In the genomic region with DNA sequence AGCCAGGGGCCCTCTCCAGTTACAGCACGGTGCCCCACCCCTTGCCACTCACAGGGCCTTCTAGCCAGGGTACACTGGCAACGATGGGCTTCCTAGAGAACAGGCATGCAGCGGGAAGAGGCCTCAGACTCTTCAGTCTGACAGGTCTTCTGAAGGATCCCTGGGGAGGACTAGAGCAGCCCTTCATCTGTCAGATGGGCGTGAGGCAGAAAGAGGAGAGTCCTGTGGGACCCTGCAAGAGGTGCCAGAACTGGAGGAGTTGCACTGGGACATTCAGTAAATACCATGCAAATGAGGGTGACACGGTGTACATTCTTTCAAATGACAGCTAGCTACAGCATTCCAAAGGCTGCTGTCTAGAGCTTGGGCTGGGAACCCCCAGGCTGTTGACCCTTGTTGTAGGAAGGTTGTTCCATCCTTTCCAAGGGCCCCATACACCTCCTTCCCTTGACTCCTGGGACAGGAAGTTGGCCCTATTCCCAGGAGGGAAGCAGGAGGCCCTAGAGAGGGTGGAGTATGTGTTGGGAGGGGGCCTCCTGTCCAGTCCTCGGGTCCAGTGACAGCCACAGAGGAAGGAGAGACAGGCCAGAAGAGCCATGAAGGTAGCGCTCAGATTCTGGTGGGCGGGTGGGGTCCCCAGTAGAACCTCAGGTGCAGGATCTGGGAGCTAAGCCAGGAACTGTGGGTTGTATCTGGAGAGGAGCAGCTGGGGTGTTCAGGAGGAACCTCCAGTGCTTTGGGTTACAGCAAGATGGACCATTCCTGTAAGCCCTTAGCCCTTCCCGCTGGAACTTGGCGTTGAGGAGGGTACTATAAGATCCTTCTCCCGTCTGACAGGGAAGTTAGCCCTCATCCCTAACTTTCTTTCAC, we compare ENCODE assay signal across 8 mouse cellular contexts. TPM values are rescaled to one million over a fixed set of nuclear protein-coding genes. Genes with fewer than 3 reads are reported as not detected.
DNase-seq lines count a peak whose midpoint lies in the region; ATAC-seq lines count a peak whose summit lies in the region.

No protein-coding gene starts in this region.

- peak; percentile 54 for ATAC-seq in heart, embryonic 16.5 days (replicated peaks; ENCODE audit: extremely low read depth, insufficient read depth, low FRiP score)
- no peak for ATAC-seq in midbrain, embryonic 11.5 days (ENCODE audit: low FRiP score)

- whole genome bisulfite sequencing in heart, embryonic 16.5 days: 20% methylated on average over 11 of the region's 11 CpGs
- WGBS in midbrain, embryonic 11.5 days: 27% methylated on average over 11 of the region's 11 CpGs

- peak overlapping the region; percentile 88 for H3K9ac ChIP-seq in heart, embryonic 16.5 days (ENCODE audit: low read length)
- no peak overlapping the region for H3K9ac ChIP-seq in midbrain, embryonic 11.5 days (ENCODE audit: low read length)

- H3K4me3 ChIP-seq in heart, embryonic 16.5 days (ENCODE audit: low read length): peak overlapping the region; percentile 73
- no peak overlapping the region for H3K4me3 ChIP-seq in midbrain, embryonic 11.5 days (ENCODE audit: low read depth, low read length)

- no peaks in the 10 kb centered on the region for H3K27me3 ChIP-seq in heart, embryonic 16.5 days (ENCODE audit: control insufficient read depth, insufficient read depth, low read length)
- H3K27me3 ChIP-seq in midbrain, embryonic 11.5 days (ENCODE audit: control insufficient read depth, insufficient read depth, low read length): peaks cover 37% of the 10 kb centered on the region

- H3K9me3 ChIP-seq in heart, embryonic 16.5 days (replicated peaks; ENCODE audit: control insufficient read depth, low read length): no peaks in the 10 kb centered on the region
- no peaks in the 10 kb centered on the region for H3K9me3 ChIP-seq in midbrain, embryonic 11.5 days (ENCODE audit: control insufficient read depth, low read length)

- H3K27ac ChIP-seq in heart, embryonic 16.5 days (ENCODE audit: low read length): peak overlapping the region; percentile 98
- H3K27ac ChIP-seq in midbrain, embryonic 11.5 days (ENCODE audit: low read depth, low read length): no peak overlapping the region

- peaks cover 7% of the 10 kb centered on the region; the same call in 1 of the 2 replicates for H3K36me3 ChIP-seq in heart, embryonic 16.5 days (ENCODE audit: control insufficient read depth, insufficient read depth)
- no peaks in the 10 kb centered on the region for H3K36me3 ChIP-seq in midbrain, embryonic 11.5 days (ENCODE audit: control insufficient read depth, insufficient read depth, low read length)

- peaks cover 78% of the 10 kb centered on the region for H3K4me1 ChIP-seq in heart, embryonic 16.5 days (ENCODE audit: control insufficient read depth, insufficient read depth, low read length)
- H3K4me1 ChIP-seq in midbrain, embryonic 11.5 days (ENCODE audit: control insufficient read depth, insufficient read depth, low read length): peaks cover 30% of the 10 kb centered on the region

- H3K4me2 ChIP-seq in heart, embryonic 16.5 days (ENCODE audit: low read depth, low read length): peak overlapping the region; percentile 97
- H3K4me2 ChIP-seq in midbrain, embryonic 11.5 days: peak overlapping the region; percentile 9; the same call in 1 of the 2 replicates

- DNase-seq in embryo, embryonic 11 days: peak; percentile 9
- no peak for DNase-seq in embryo, embryonic 10 days (ENCODE audit: low spot score)
- DNase-seq in cerebellum, postnatal 14 days: peak; percentile 18 to 33
- peak; percentile 88 for DNase-seq in kidney, postnatal 14 days
- no peak for DNase-seq in midbrain, embryonic 11.5 days (ENCODE audit: low spot score, missing footprints)
- DNase-seq in spleen, adult 12 weeks (ENCODE audit: low spot score): no peak
- DNase-seq in layer of hippocampus, postnatal 14 days (ENCODE audit: low spot score in 2 of 2): no peak

RNA-seq across cellular contexts. Expression of a gene that starts 1.7 kb away (rescaled TPM):
- polyA plus RNA-seq in heart, embryonic 16.5 days (2015; fragmentation: Nextera tagmentation; extraction: Ambion mirVana): 33.2 and 35.1 TPM in 2 replicates
- 7.5 TPM in 2 replicates for polyA plus RNA-seq in midbrain, embryonic 11.5 days (2014; fragmentation: Nextera tagmentation; extraction: Ambion mirVana)
- total RNA-seq in layer of hippocampus, postnatal 14 days (2021): 10 to 100 TPM; 10.0 to 15.8 TPM

RNA-seq across cellular contexts. Expression of a gene that starts 28.3 kb away (rescaled TPM):
- polyA plus RNA-seq in heart, embryonic 16.5 days (2015; fragmentation: Nextera tagmentation; extraction: Ambion mirVana): 71.5 and 75.0 TPM in 2 replicates
- polyA plus RNA-seq in midbrain, embryonic 11.5 days (2014; fragmentation: Nextera tagmentation; extraction: Ambion mirVana): 106 and 107 TPM in 2 replicates
- total RNA-seq in layer of hippocampus, postnatal 14 days (2021): 100 to 1,000 TPM; 179 to 184 TPM

RNA-seq across cellular contexts. Expression of a gene that starts 34.1 kb away (rescaled TPM):
- 19.8 and 21.8 TPM in 2 replicates for polyA plus RNA-seq in heart, embryonic 16.5 days (2015; fragmentation: Nextera tagmentation; extraction: Ambion mirVana)
- polyA plus RNA-seq in midbrain, embryonic 11.5 days (2014; fragmentation: Nextera tagmentation; extraction: Ambion mirVana): 9.8 and 10.5 TPM in 2 replicates
- total RNA-seq in layer of hippocampus, postnatal 14 days (2021): 100 to 1,000 TPM; 163 to 164 TPM

RNA-seq across cellular contexts. Expression of a gene that starts 42.3 kb away (rescaled TPM):
- 11.9 and 15.0 TPM in 2 replicates for polyA plus RNA-seq in heart, embryonic 16.5 days (2015; fragmentation: Nextera tagmentation; extraction: Ambion mirVana)
- polyA plus RNA-seq in midbrain, embryonic 11.5 days (2014; fragmentation: Nextera tagmentation; extraction: Ambion mirVana): 0.34 and 0.40 TPM in 2 replicates
- total RNA-seq in layer of hippocampus, postnatal 14 days (2021): 1 to 10 TPM; 3.0 to 4.0 TPM

RNA-seq across cellular contexts. Expression of a gene that starts 48.4 kb away (rescaled TPM):
- 0.24 and 0.42 TPM in 2 replicates for polyA plus RNA-seq in heart, embryonic 16.5 days (2015; fragmentation: Nextera tagmentation; extraction: Ambion mirVana)
- not detected in 2 replicates for polyA plus RNA-seq in midbrain, embryonic 11.5 days (2014; fragmentation: Nextera tagmentation; extraction: Ambion mirVana)
- total RNA-seq in layer of hippocampus, postnatal 14 days (2021): not detected

Comparison
In these comparisons a context has a peak if more than half of its experiments do, and no peak if none do; other contexts are left out.
1. DNase-seq: peak in embryo, embryonic 11 days (single experiment), cerebellum, postnatal 14 days (2 of 2) and kidney, postnatal 14 days (single experiment); none in embryo, embryonic 10 days (single experiment), midbrain, embryonic 11.5 days (single experiment), spleen, adult 12 weeks (single experiment) and layer of hippocampus, postnatal 14 days (0 of 2).